Mouse (Mus musculus): Measurements from ENCODE around the gene Vkorc1. TPM values are rescaled to one million over a fixed set of nuclear protein-coding genes. Genes with fewer than 3 reads are reported as not detected.

The Vkorc1 gene
- polyA plus RNA-seq, 1 experiment, result 75.1 TPM

- under 1% methylated on average over 41 of the region's 41 CpGs for WGBS
- DNase-seq, result peak; percentile 71
- Histone ChIP-seq H3K27ac (ENCODE audit: control insufficient read depth, insufficient read depth, low read length) (peak within 1 kb of the TSS; percentile 82), H3K4me3 (ENCODE audit: control insufficient read depth, insufficient read depth, low read length) (peak within 1 kb of the TSS; percentile 89), H3K27me3 (ENCODE audit: control insufficient read depth, insufficient read depth, low read length) (no peaks in the 10 kb centered on the region), H3K4me1 (replicated peaks; ENCODE audit: control insufficient read depth, insufficient read depth, low read length) (peaks cover 6% of the 10 kb centered on the region), H3K36me3 (ENCODE audit: control insufficient read depth, insufficient read depth, low read length) (peaks cover 22% of the 10 kb centered on the region)
- peak; percentile 55; the same call in 1 of the 2 replicates for TF ChIP-seq POLR2A (IDR thresholded peaks at IDR 0.05; ENCODE audit: control insufficient read depth, extremely low read depth, insufficient read depth, low read length, poor library complexity)
- TF ChIP-seq CTCF (IDR thresholded peaks at IDR 0.05; ENCODE audit: borderline replicate concordance, control insufficient read depth, extremely low read depth, insufficient read depth, low read length, poor library complexity), result 0 out of 2 replicates have a peak, but pooled peaks have one; percentile 6
These were observed 19.4 kb downstream of the Vkorc1 start, which contains the start of gene Zfp646 for GRCm38 (mm10) chr7:127876041-127876466. TSS of gene Zfp646 (plus strand) at chr7:127876221.

GRCm38 (mm10) chr7:127875627-127876001, 19.8 kb downstream of the Vkorc1 start:
- Histone ChIP-seq H3K36me3 (ENCODE audit: control insufficient read depth, insufficient read depth, low read length) (peaks cover 18% of the 10 kb centered on the region), H3K27ac (ENCODE audit: control insufficient read depth, insufficient read depth, low read length) (peak overlapping the region; percentile 82), H3K27me3 (ENCODE audit: control insufficient read depth, insufficient read depth, low read length) (no peaks in the 10 kb centered on the region), H3K4me1 (replicated peaks; ENCODE audit: control insufficient read depth, insufficient read depth, low read length) (peaks cover 6% of the 10 kb centered on the region), H3K4me3 (ENCODE audit: control insufficient read depth, insufficient read depth, low read length) (peak overlapping the region; percentile 89)
- peak; percentile 92 for DNase-seq
- WGBS, result 0% methylated on average over 43 of the region's 43 CpGs
- TF ChIP-seq POLR2A (IDR thresholded peaks at IDR 0.05; ENCODE audit: control insufficient read depth, extremely low read depth, insufficient read depth, low read length, poor library complexity) (no peak), CTCF (IDR thresholded peaks at IDR 0.05; ENCODE audit: borderline replicate concordance, control insufficient read depth, extremely low read depth, insufficient read depth, low read length, poor library complexity) (0 out of 2 replicates have a peak, but pooled peaks have one; percentile 18)

DNA sequence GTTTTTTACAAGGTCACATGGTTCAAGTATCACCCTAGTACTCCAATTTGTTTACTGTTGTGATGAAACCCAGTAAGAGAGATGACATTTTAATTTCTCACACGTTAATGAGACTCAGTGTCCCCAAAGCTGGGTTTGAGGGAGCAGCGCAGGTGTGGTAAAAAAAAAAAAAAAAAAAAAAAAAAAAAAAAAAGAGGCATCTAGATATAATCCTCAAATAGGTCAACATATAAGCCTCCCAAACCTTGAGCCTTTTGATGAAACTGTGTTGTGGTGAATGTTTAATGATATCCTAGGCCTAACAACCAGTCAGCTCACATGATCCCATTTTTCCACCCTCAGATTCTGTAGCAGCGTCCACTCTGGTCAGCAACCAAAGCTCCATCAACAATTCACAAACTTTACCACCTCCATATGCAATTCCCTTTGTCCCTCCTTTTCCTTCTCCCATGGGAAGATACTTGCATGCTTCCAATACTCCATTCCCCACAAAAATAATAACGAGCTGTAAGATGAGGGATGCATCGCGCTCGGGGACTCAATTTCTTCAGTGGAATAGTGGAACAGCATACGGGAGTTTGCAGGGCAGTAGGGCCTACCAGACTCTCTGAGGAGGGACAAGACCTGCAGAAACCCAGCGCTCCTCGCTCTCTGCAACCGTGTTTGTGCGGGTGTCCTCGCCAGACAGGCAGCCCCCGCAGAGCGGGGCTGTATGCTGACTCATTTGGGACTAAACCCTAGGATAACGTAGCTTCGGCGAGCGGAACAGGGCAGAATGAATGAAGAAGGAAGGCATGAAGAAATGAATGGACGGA, 20.4 kb downstream of the Vkorc1 start:
- Histone ChIP-seq H3K27me3 (ENCODE audit: control insufficient read depth, insufficient read depth, low read length) (no peaks in the 10 kb centered on the region), H3K4me1 (replicated peaks; ENCODE audit: control insufficient read depth, insufficient read depth, low read length) (peaks cover 6% of the 10 kb centered on the region), H3K4me3 (ENCODE audit: control insufficient read depth, insufficient read depth, low read length) (peak overlapping the region; percentile 89), H3K27ac (ENCODE audit: control insufficient read depth, insufficient read depth, low read length) (peak overlapping the region; percentile 15; the same call in 1 of the 2 replicates), H3K36me3 (ENCODE audit: control insufficient read depth, insufficient read depth, low read length) (peaks cover 13% of the 10 kb centered on the region)
- 4% methylated on average over 20 of the region's 20 CpGs for WGBS
- no peak for DNase-seq
- no peak for TF ChIP-seq CTCF (IDR thresholded peaks at IDR 0.05; ENCODE audit: borderline replicate concordance, control insufficient read depth, extremely low read depth, insufficient read depth, low read length, poor library complexity)
- TF ChIP-seq POLR2A (IDR thresholded peaks at IDR 0.05; ENCODE audit: control insufficient read depth, extremely low read depth, insufficient read depth, low read length, poor library complexity), result no peak

- WGBS, result 88% methylated on average over 5 of the region's 5 CpGs
- Histone ChIP-seq H3K4me3 (ENCODE audit: control insufficient read depth, insufficient read depth, low read length) (no peak overlapping the region), H3K27me3 (ENCODE audit: control insufficient read depth, insufficient read depth, low read length) (no peaks in the 10 kb centered on the region), H3K4me1 (replicated peaks; ENCODE audit: control insufficient read depth, insufficient read depth, low read length) (peaks cover 6% of the 10 kb centered on the region; the same call in 1 of the 2 replicates), H3K27ac (ENCODE audit: control insufficient read depth, insufficient read depth, low read length) (no peak overlapping the region), H3K36me3 (ENCODE audit: control insufficient read depth, insufficient read depth, low read length) (peaks cover 12% of the 10 kb centered on the region)
- TF ChIP-seq CTCF (IDR thresholded peaks at IDR 0.05; ENCODE audit: borderline replicate concordance, control insufficient read depth, extremely low read depth, insufficient read depth, low read length, poor library complexity), result no peak
- TF ChIP-seq POLR2A (IDR thresholded peaks at IDR 0.05; ENCODE audit: control insufficient read depth, extremely low read depth, insufficient read depth, low read length, poor library complexity), result no peak
- no peak for DNase-seq
These were observed 25.1 kb downstream of the Vkorc1 start for GRCm38 (mm10) chr7:127870136-127870821.

GRCm38 (mm10) chr7:127869149-127869810, 26.1 kb downstream of the Vkorc1 start:
- H3K27ac ChIP-seq (ENCODE audit: control insufficient read depth, insufficient read depth, low read length), result no peak overlapping the region
- TF ChIP-seq CTCF (IDR thresholded peaks at IDR 0.05; ENCODE audit: borderline replicate concordance, control insufficient read depth, extremely low read depth, insufficient read depth, low read length, poor library complexity) (no peak), POLR2A (IDR thresholded peaks at IDR 0.05; ENCODE audit: control insufficient read depth, extremely low read depth, insufficient read depth, low read length, poor library complexity) (no peak)

GRCm38 (mm10) chr7:127867641-127868040, 27.8 kb downstream of the Vkorc1 start:
- Histone ChIP-seq H3K27me3 (ENCODE audit: control insufficient read depth, insufficient read depth, low read length) (no peaks in the 10 kb centered on the region), H3K27ac (ENCODE audit: control insufficient read depth, insufficient read depth, low read length) (no peak overlapping the region), H3K4me1 (replicated peaks; ENCODE audit: control insufficient read depth, insufficient read depth, low read length) (no peaks in the 10 kb centered on the region), H3K4me3 (ENCODE audit: control insufficient read depth, insufficient read depth, low read length) (no peak overlapping the region), H3K36me3 (ENCODE audit: control insufficient read depth, insufficient read depth, low read length) (peaks cover 12% of the 10 kb centered on the region)
- no peak for DNase-seq
- WGBS, result 99% methylated on average over 18 of the region's 18 CpGs
- TF ChIP-seq POLR2A (IDR thresholded peaks at IDR 0.05; ENCODE audit: control insufficient read depth, extremely low read depth, insufficient read depth, low read length, poor library complexity), result no peak
- no peak for TF ChIP-seq CTCF (IDR thresholded peaks at IDR 0.05; ENCODE audit: borderline replicate concordance, control insufficient read depth, extremely low read depth, insufficient read depth, low read length, poor library complexity)

More at GRCm38 (mm10) chr7:127869149-127869810, 26.1 kb downstream of the Vkorc1 start:
- DNase-seq, result no peak
- H3K27me3 ChIP-seq (ENCODE audit: control insufficient read depth, insufficient read depth, low read length), result no peaks in the 10 kb centered on the region
- H3K4me1 ChIP-seq (replicated peaks; ENCODE audit: control insufficient read depth, insufficient read depth, low read length), result peaks cover 2% of the 10 kb centered on the region; the same call in 1 of the 2 replicates
- peaks cover 12% of the 10 kb centered on the region for H3K36me3 ChIP-seq (ENCODE audit: control insufficient read depth, insufficient read depth, low read length)
- H3K4me3 ChIP-seq (ENCODE audit: control insufficient read depth, insufficient read depth, low read length), result no peak overlapping the region
- 90% methylated on average over 3 of the region's 3 CpGs for WGBS
